Mouse (Mus musculus) G1E (cell line): ENCODE results near the gene Cldn34a.

ENCODE experiments used
- CTCF ChIP-seq: IDR thresholded peaks from 2 replicates; pipeline ENCODE4 v1.5.1; 2012; ENCODE audit warnings: low read depth, low read length, inconsistent platforms, mixed read lengths
- TAL1 ChIP-seq: conservative IDR thresholded peaks from 2 replicates; pipeline ENCODE4 v1.6.1; 2012; ENCODE audit warnings: low read depth, low read length, inconsistent platforms, mixed read lengths

- TF ChIP-seq TAL1 = no peak
- TF ChIP-seq CTCF = no peak
Observed at GRCm38 (mm10) chrX:152563034-152563433, at the start of gene Cldn34a.
